Mouse (Mus musculus): ENCODE measurements around the gene Vps36.

Vps36 gene

GRCm38 (mm10) chr8:22192660-22193431 is at the start of gene Vps36:
Gene Vps36, plus strand, starts transcription at chr8:22192809.
- CTCF ChIA-PET = interaction anchor here (0.6 to 1.5 kb wide), 2 partner anchors 11 to 679 kb away, joined by 5 to 6 read pairs; no protein-coding TSS in a partner anchor

DNA sequence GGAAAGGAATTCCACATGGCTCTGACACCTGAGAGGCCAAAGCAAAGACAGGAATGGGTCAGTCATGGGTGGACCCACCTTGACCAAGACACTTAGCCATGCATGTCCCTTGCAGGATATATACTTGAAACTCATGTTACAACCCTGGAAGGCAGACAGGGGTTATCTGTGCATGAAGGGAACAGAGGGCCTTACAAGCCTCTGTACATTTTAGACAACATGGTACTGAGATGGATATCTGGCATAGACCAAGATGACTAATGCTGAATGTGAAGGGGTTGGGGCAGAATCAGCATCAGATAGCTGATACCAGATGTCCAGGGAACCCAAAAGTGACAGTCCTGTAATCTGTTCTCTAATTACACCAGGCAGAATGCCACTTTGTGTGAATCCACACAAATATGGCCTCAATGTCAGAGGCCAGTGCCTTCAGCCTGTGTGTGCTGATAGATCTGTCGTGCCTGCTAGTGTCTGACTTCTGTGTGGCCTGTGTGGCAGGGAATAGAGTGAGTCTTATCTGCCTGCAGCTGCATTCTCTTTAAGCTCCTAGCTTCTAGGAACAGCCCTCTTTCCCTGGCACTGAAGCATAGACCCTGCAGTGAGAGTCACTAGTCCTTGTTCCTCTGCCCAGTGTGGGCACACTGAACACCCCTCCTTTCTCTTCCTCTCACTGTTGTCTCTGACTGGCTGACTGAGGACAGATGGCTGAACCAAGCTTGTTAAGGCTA is 48.7 kb upstream of the Vps36 start:
- CTCF ChIA-PET = no interaction called here

DNA sequence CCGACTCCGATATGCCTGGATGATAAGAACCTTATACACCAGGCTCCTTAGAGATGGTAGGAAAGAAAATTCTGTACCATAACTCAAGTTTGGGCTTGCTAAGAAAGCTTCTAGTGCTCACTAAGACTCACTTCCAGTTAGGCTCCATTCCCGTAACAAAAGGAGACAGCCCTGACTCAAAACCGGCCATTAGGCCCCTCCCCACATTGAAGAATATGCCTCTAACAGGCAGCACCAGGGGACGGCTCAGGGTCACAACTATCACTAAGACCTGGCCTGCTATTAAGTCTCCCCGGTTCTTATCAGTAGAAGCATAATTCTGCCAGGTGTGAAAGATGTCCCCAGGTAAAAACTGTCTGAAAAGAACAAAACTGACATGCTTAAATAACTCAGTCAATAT is 46.8 kb upstream of the Vps36 start:
- CTCF ChIA-PET = no interaction called here

GRCm38 (mm10) chr8:22147706-22148366 is 44.8 kb upstream of the Vps36 start:
- CTCF ChIA-PET = interaction anchor here (0.6 kb wide), 1 partner anchor 53 kb away, joined by 3 read pairs; no protein-coding TSS in a partner anchor

DNA sequence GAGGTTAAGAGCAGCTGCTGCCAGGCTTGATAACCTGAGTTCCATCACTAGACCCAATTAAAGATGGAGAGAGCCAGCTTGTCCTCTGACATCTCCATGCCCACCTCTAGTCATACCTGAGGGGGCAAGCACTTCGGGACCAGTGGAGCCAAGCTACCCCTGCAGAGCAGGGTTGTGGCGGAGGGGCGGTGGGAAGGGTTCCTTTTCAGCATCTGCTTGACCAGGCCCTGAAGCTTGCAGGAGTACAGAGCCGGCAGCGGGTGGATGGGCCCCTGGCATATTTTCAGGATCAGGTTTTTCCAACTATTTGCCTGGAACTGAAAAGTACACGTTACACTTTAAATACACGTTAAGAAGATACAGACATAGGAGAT is 44.3 kb upstream of the Vps36 start:
- CTCF ChIA-PET = no interaction called here

- CTCF ChIA-PET = no interaction called here
These were observed 42.8 kb upstream of the Vps36 start for GRCm38 (mm10) chr8:22149643-22150344.

DNA sequence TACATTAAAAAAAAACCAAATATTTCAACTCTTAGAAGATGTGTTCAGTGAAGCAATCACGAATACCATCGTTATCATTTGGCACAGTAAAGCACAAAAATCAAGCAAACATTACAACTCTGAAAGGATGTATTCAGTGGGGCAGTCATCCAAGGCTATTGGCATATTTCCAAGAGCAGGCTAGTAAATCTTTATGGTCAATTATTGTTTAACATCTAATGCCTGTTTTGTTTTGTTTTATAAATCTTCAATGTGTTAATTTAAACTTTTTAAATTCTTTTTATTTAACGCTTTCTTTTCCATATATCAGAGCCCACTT is 42.3 kb upstream of the Vps36 start:
- CTCF ChIA-PET = no interaction called here

GRCm38 (mm10) chr8:22162206-22162605 is 30.4 kb upstream of the Vps36 start:
- CTCF ChIA-PET = no interaction called here

GRCm38 (mm10) chr8:22164431-22164830 is 28.2 kb upstream of the Vps36 start:
- CTCF ChIA-PET = no interaction called here

GRCm38 (mm10) chr8:22165251-22166079 is 27.1 kb upstream of the Vps36 start:
- CTCF ChIA-PET = no interaction called here

DNA sequence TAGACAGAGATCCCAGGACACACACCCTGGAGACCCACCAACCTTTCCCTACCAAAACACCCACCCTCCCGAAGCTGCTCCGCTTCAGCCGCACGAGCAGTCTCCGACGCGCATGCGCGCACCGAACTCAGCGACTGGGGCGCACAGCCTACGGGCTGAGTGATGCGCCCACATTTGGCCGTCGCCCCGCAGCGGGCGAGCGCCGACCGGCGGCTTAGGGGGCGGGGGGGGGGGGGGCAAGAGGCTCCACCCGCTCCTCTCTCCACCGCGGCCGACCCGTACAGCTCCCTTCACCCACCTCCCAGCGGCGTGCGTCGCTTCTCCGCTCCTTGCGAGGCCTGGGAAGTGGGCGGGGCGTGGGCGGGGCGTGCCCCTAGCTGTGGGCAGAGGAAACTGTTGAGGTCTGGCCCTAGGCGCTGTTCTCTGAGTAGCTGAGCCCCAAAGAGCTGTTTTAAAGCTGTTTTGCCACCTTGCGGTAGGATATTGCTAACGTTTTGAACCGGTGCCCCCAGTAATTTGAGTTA is 26.5 kb upstream of the Vps36 start, which contains the start of gene Nek3:
Nek3 (minus strand) TSS at position 356 of the 524 bp plus-strand sequence.
- CTCF ChIA-PET = no interaction called here

- CTCF ChIA-PET = no interaction called here
These were observed 23.4 kb upstream of the Vps36 start for GRCm38 (mm10) chr8:22169167-22169566.

DNA sequence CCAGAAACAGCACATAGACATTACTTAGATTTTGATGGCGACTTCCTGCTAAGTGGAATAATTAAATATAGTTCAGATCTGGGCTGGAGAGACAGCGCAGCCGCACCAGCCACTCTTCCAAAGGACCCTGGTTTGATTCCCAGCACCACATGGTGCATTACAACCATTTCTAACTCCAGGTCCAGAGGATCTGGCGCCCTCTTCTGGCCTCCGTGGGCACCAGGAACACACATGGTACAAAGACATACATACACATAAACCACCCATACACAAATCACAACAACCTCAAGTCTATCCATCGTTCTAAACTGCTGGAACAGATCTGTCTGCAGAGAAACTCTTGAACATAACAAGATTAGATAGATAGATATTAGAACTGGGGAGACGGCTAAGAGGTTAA is 16.6 kb upstream of the Vps36 start:
- CTCF ChIA-PET = no interaction called here

- CTCF ChIA-PET = no interaction called here
These were observed 7.7 kb upstream of the Vps36 start for GRCm38 (mm10) chr8:22184884-22185283.

DNA sequence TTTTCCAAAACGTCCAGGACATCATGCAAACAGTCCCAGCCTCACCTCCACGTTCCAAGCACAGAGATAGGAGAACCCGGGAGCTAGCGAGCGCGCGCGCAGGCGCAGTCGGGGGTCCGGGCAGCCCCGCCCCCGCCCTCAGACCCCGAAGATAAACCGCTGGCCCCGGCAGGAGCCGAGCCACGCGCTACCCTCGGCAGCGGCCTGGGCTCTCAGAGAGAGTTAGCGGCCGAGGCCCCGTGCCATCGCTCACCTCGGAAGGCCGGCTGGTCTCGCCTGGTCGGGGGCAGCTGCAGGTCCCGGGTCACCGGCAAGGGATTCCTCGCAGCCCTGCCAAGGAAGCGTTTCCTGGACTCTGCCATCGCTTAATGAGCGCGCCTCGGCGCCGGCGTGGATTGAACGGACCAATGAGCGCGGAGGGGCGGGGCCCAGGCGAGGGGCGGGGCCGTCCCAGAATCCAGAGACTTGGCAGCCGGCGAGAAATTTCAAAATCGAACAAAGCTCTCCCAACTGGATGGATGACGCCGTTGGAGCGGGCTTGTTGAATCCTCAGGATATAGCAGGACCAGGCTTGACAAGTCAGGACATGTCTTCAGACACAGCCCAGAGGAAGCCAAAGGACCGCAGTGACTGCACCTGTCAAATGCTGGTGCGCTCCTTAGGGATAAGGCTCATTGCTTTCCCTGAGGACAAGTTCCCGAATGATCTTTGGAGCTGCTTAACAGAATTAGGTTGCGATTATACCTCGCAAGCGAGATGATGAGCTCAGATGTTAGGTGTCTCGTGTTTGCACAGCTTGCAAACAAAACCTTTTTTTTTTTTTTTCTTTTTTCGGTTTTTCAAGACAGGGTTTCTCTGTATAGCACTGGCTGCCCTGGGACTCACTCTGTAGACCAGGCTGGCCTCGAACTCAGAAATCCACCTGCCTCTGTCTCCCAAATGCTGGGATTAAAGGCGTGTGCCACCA is 6.9 kb upstream of the Vps36 start, which contains the start of gene Ckap2:
Ckap2 (minus strand) TSS at position 389 of the 967 bp plus-strand sequence.
- CTCF ChIA-PET = interaction anchor here (0.6 kb wide), 1 partner anchor 36 kb away, joined by 3 read pairs; no protein-coding TSS in a partner anchor

GRCm38 (mm10) chr8:22193432-22194010 is 912 bp downstream of the Vps36 start:
- CTCF ChIA-PET = no interaction called here

GRCm38 (mm10) chr8:22197914-22198313 is 5.3 kb downstream of the Vps36 start:
- CTCF ChIA-PET = interaction anchor here (0.6 to 1.0 kb wide), 3 partner anchors 197 to 425 kb away, joined by 4 to 5 read pairs (median 4); no protein-coding TSS in a partner anchor

- CTCF ChIA-PET = no interaction called here
These were observed 6.9 kb downstream of the Vps36 start for GRCm38 (mm10) chr8:22199481-22199880.

DNA sequence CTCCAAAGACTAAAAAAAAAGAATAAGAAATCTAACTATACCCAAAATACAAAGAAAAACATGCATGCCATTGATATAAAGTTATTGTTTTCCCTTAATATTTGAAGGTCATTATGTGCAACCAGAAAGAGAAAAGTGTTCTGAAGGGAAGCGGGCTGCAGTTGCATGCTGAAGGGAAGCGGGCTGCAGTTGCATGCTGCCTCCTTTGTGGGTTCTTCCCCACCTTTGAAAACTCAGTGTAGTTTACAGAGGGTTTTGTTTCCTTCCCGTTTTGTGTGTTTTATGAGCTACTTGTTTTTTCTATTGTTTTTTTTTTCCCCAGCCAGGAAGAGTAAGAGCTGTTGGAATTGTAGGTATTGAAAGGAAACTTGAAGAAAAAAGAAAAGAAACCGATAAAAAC is 14.9 kb downstream of the Vps36 start:
- CTCF ChIA-PET = no interaction called here

Data from spleen, embryonic (tissue).